Mouse (Mus musculus) E14TG2a.4 (cell line): Measurements from ENCODE around the gene Gm11032.

Experiments
- CTCF ChIP-seq: conservative IDR thresholded peaks from 2 replicates; pipeline ENCODE4 v1.5.1; 2014; ENCODE audit warnings: low read length
- NANOG ChIP-seq: IDR thresholded peaks from 2 replicates; pipeline ENCODE4 v1.6.1; 2014; ENCODE audit warnings: borderline replicate concordance, low read length, mixed read lengths
- POU5F1 ChIP-seq: IDR thresholded peaks from 2 replicates; pipeline ENCODE4 v1.6.1; 2014; ENCODE audit warnings: low read length, borderline replicate concordance

- TF ChIP-seq CTCF (no peak), POU5F1 (no peak), NANOG (no peak)
These were observed 42.8 kb upstream of the Gm11032 start for GRCm38 (mm10) chr11:4577079-4577478.
